27 mouse cellular contexts compared by ENCODE assay signal in the genomic region with DNA sequence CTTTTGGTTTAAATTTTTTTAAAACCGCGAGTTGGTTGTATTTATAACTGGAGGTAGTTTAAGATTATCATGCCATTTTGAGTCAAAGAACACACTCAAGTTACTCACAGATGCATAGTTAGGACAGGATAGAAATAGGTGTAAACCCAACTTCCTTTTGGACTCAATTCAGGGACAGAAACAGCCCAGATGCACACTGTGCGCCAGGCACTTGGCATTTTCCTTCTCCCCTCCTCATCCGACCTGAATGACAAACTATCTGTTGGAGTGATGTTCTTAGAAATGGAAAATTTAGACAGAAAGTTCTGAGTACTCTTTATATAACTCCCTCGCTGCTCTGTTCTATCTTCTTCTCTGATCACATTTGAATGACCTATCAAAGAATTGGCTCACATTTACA. TPM values are rescaled to one million over a fixed set of nuclear protein-coding genes. Genes with fewer than 3 reads are reported as not detected.
A peak's percentile ranks its signal among the peaks of the same experiment; 100 is the strongest.
DNase-seq lines count a peak whose midpoint lies in the region; ATAC-seq and TF ChIP-seq lines count a peak whose summit lies in the region.
"Had no signal": no experiment of that assay in that cellular context is flagged by ENCODE, and none has a peak within 500 bp of the region (broad histone marks: within the 10 kb centered on the region; RNA-seq: fewer than 3 reads in every experiment).

No protein-coding gene starts in this region.

- WGBS in midbrain, embryonic 15.5 days, result 94% methylated on average over 5 of the region's 5 CpGs

- no peaks in the 10 kb centered on the region for H3K36me3 ChIP-seq in midbrain, embryonic 15.5 days (replicated peaks)
- H3K36me3 ChIP-seq: embryonic facial prominence, embryonic 10.5 days; embryonic facial prominence, embryonic 13.5 days; forebrain, embryonic 12.5 days; forebrain, embryonic 15.5 days; G1E; hindbrain, embryonic 12.5 days; hindbrain, embryonic 15.5 days had no signal

- H3K4me1 ChIP-seq in midbrain, embryonic 15.5 days, result no peaks in the 10 kb centered on the region
- H3K4me1 ChIP-seq: forebrain, embryonic 12.5 days; forebrain, embryonic 15.5 days; hindbrain, embryonic 12.5 days; hindbrain, embryonic 15.5 days had no signal

- peak; percentile 64 for ATAC-seq in frontal cortex, adult (ENCODE audit: low TSS enrichment)
- no peak for ATAC-seq in midbrain, embryonic 15.5 days (replicated peaks)
- ATAC-seq: forebrain, embryonic 15.5 days had no signal

- intact Hi-C loops in left cerebral cortex, adult 2 months (cut with DNase I), result loop anchor here (1.0 to 2.0 kb wide), 3 partner anchors 11 to 629 kb away; no protein-coding TSS in a partner anchor
- intact Hi-C loops in left cerebral cortex, postnatal 36 days (cut with DNase I), result no loop called here

- TF ChIP-seq CTCF in left cerebral cortex, adult 2 months (IDR thresholded peaks at IDR 0.05), result no peak

- H3K9me3 ChIP-seq in midbrain, embryonic 15.5 days, result no peaks in the 10 kb centered on the region
- H3K9me3 ChIP-seq: embryonic facial prominence, embryonic 10.5 days; embryonic facial prominence, embryonic 13.5 days; forebrain, embryonic 12.5 days; forebrain, embryonic 15.5 days; hindbrain, embryonic 12.5 days; hindbrain, embryonic 15.5 days had no signal

- no peak overlapping the region for H3K4me2 ChIP-seq in midbrain, embryonic 15.5 days
- H3K4me2 ChIP-seq: embryonic facial prominence, embryonic 13.5 days; forebrain, embryonic 12.5 days; forebrain, embryonic 15.5 days; heart, embryonic 11.5 days; hindbrain, embryonic 12.5 days; hindbrain, embryonic 15.5 days had no signal

- no peak overlapping the region for H3K4me3 ChIP-seq in left cerebral cortex, adult 2 months
- H3K4me3 ChIP-seq in midbrain, embryonic 15.5 days, result no peak overlapping the region
- H3K4me3 ChIP-seq: embryonic facial prominence, embryonic 10.5 days; embryonic facial prominence, embryonic 13.5 days; erythroblast, embryonic 14.5 days; forebrain, embryonic 12.5 days; forebrain, embryonic 15.5 days; gastrocnemius, adult 2 months; hindbrain, embryonic 12.5 days; hindbrain, embryonic 15.5 days had no signal

- no peak overlapping the region for H3K9ac ChIP-seq in midbrain, embryonic 15.5 days
- H3K9ac ChIP-seq: embryonic facial prominence, embryonic 13.5 days; forebrain, embryonic 12.5 days; forebrain, embryonic 15.5 days; hindbrain, embryonic 12.5 days; hindbrain, embryonic 15.5 days had no signal

- H3K27ac ChIP-seq in left cerebral cortex, adult 2 months, result peak overlapping the region; percentile 20; the same call in 1 of the 2 replicates
- no peak overlapping the region for H3K27ac ChIP-seq in midbrain, embryonic 15.5 days
- H3K27ac ChIP-seq: embryonic facial prominence, embryonic 10.5 days; embryonic facial prominence, embryonic 13.5 days; forebrain, embryonic 12.5 days; forebrain, embryonic 15.5 days; gastrocnemius, adult 2 months; hindbrain, embryonic 12.5 days; hindbrain, embryonic 15.5 days had no signal

- DNase-seq in frontal cortex, postnatal 36 days (ENCODE audit: low spot score in 2 of 2), result no peak
- no peak for DNase-seq in left cerebral cortex, adult 2 months (ENCODE audit: extremely low spot score in 1 of 2, low spot score in 2 of 2)
- DNase-seq in left cerebral cortex, postnatal 36 days (ENCODE audit: low spot score in 2 of 2), result no peak
- peak; percentile 16 to 19 for DNase-seq in right cerebral cortex, postnatal 36 days (ENCODE audit: low spot score in 2 of 2)
- DNase-seq in right cerebral cortex, postnatal 25 days, result no peak
- DNase-seq: adrenal gland, adult 2 months; adrenal gland, postnatal 14 days; cerebellum, adult 11-12 months; cerebellum, adult 8-10 months; cerebellum, postnatal 10 days; cerebellum, postnatal 36 days; embryo, embryonic 11 days; gastrocnemius, adult 2 months; gastrocnemius, postnatal 14 days; heart, adult 11 months had no signal

- no peaks in the 10 kb centered on the region for H3K27me3 ChIP-seq in midbrain, embryonic 15.5 days (replicated peaks)
- H3K27me3 ChIP-seq: CH12.LX; embryonic facial prominence, embryonic 13.5 days; forebrain, embryonic 12.5 days; forebrain, embryonic 15.5 days; hindbrain, embryonic 12.5 days; hindbrain, embryonic 15.5 days had no signal

RNA-seq across cellular contexts. Expression of gene Gadl1, which starts 58.4 kb away (rescaled TPM):
- total RNA-seq in left cerebral cortex, adult 2 months (2021), result under 1 TPM; 0.57 to 0.61 TPM
- total RNA-seq in left cerebral cortex, postnatal 36 days (2021), result under 1 TPM; 0.57 to 0.63 TPM
- polyA plus RNA-seq in midbrain, embryonic 15.5 days (2015; fragmentation: Nextera tagmentation; extraction: Ambion mirVana), result 0.18 and 0.49 TPM in 2 replicates
- polyA plus RNA-seq: erythroblast, embryonic 14.5 days; G1E had no signal

Comparison
In these comparisons a context has a peak if more than half of its experiments do, and no peak if none do; other contexts are left out.
1. DNase-seq: peak in right cerebral cortex, postnatal 36 days (2 of 2); none in frontal cortex, postnatal 36 days (0 of 2), left cerebral cortex, adult 2 months (0 of 2), left cerebral cortex, postnatal 36 days (0 of 2) and right cerebral cortex, postnatal 25 days (single experiment).